Mouse (Mus musculus): ENCODE results near the gene Arhgef7.
"Not testable (repeated sequence)": the region's sequence is repeated elsewhere in the genome, so short reads cannot be mapped to it uniquely, and the experiment has no call there.

Arhgef7 gene

GRCm38 (mm10) chr8:11842757-11843156 lies 115.2 kb downstream of the Arhgef7 start:
- DNase-seq: no peak

- peak in 1 of 2 experiments; percentile 15 for DNase-seq
These were observed 116.3 kb downstream of the Arhgef7 start for GRCm38 (mm10) chr8:11843677-11844315.

- no peak for DNase-seq
These were observed 116.8 kb downstream of the Arhgef7 start for GRCm38 (mm10) chr8:11844316-11844685.

GRCm38 (mm10) chr8:11846807-11847206 lies 119.3 kb downstream of the Arhgef7 start:
- DNase-seq: no peak

- DNase-seq: no peak
These were observed 140.3 kb downstream of the Arhgef7 start for GRCm38 (mm10) chr8:11867832-11868231.

- DNase-seq: not testable (repeated sequence)
These were observed 146.7 kb downstream of the Arhgef7 start for GRCm38 (mm10) chr8:11874227-11874626.

GRCm38 (mm10) chr8:11884646-11885045 lies 157.1 kb downstream of the Arhgef7 start:
- DNase-seq: no peak
